Mouse (Mus musculus): Measurements from ENCODE around the gene 5730596B20Rik. TPM values are rescaled to one million over a fixed set of nuclear protein-coding genes. Genes with fewer than 3 reads are reported as not detected.

The 5730596B20Rik gene
- total RNA-seq, 2 experiments from 2014 or later, result not detected

DNA sequence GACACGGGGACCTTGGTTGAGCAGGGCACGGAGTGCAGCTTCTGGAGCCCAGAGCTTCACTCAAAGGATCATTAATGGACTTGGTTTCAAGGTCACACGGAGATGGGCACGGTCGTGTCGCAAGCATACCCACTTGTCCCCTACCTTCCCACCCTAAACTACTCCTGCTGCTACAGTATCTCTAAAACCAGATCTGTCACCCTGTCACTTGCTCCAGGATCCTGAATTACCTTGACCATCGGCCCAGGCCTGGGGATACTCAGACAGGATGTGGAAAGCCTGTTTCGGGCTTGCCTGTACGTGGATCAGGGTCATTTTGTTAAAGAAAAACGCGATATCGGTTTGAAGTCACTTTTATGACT is 32.4 kb downstream of the 5730596B20Rik start:
- ATAC-seq (replicated peaks; ENCODE audit: poor library complexity), result no peak

DNA sequence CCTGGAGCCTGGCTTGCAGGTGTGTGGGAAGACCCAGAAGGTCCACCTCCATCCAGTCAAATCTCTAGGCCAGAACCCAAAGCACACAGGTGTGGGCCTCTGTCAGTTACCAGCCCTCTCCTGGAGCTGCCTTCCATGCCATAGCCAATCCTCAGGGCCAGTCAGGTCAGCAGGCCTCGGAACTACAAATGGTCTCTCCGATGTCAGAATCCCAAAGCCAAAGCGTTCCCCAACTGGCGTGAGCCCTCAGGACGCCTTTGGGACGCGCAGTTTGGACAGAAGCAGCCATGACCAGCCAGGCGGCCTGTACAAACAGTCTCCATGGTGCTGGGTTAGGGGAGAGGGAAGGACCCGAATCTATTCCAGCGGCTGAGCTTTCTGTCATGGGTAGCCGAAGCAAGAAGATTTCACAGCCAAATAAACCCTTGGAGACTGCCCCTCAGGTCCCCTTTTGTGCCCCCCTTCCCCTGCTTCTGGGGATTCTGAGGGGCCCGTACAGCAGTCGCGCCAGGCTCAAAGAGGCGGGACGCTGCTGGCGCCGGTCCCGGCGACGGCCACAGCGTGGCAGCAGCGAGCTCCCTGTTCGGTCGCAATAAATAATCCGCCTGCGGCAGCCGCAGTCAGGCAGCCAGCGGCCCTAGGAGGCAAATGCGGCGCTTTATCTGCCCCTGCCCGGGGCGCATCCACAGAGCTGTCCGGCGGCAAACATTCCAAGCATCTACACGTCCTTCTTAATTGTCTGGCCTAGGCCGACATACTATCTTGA is 34.1 kb downstream of the 5730596B20Rik start:
- ATAC-seq (replicated peaks; ENCODE audit: poor library complexity), result peak; percentile 86

DNA sequence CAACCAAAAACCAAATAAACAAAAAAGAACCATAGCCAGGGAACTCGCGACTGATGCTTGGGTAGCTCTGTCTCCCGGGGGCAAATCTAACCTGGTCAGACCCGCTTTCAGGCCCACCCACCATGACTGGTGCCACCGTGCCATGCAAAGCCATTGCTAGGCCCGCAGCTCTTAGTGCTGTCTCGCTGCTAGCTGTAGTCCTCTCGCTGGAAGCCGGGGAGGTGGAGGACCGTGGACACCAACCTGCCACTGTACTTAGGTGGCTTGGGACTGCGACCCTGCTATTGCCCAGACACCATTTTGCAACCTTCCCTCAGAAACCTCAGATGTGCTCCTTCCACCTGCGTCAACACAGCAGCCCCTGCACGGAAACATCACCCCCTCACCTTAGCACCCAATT is 34.7 kb downstream of the 5730596B20Rik start:
- no peak for ATAC-seq (replicated peaks; ENCODE audit: poor library complexity)

DNA sequence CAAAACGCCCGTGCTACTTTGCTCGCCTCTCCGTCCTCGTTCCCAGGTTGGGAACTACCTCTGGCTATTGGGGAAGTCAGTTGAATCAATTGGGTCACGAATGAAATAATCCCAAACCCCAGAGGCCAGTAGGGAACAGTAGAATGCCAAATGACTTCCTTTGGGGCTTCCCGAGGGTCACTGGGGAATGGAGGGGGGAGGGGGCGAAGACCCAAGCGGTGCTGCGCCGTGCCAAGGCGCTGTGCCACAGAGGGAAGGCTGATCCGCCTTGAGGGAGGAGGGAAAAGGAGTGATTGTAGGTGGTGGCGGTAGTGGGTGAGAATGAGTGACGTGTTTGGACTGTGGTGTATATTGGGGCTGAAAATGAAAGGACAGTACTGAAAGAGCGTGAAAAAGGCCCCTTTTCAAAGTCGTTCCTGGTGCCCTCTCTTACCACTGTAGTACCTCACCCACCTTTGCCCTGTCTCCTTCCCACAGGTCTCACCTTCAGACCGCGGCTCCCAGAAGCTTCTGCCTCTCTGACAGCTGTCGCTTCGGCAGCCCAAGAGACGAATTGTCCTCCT is 35.3 kb downstream of the 5730596B20Rik start:
- peak; percentile 24 for ATAC-seq (replicated peaks; ENCODE audit: poor library complexity)

DNA sequence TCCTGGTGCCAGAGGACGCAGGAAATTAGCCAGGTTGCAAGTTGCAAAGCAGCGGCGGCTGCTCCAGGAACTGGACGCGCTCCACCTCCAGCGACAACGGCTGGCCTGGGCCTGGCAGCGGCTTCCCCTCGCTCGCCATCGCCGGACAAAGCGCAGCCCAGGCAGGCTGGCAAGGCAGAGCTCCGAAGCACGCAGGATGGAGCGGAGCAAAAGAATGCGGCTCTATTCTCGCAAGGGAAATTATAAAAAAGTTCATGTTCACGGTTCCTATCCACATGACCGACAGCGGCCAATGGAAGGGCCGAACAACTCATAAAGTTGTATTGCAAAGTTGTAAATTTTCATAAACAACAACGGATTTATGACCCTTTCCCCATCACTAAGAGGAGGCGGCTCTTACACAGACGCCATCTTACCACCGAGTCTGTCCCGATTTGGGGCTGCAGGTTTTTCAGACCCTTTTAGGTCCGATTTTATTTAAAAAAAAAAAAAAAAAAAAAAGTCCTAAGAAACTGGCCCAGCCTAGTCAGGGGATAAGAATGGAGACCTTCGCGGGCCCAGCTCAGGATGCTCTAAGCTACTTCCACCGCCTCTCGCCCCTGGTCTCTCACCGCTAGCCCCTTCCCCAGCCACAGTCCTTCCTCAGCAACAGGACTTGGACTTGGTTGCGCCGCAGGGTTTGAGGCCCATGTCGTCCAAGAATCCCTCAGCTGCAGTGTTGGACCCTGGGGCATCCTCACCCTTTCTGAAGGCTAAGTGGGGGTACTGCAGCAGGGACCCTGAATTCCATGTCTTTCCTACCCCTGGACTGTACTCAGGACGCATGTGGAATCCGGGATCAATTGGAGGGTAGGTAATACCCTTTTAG is 36.1 kb downstream of the 5730596B20Rik start, which contains the start of the genes Hoxa3 and Gm28308:
Gene Hoxa3, minus strand, starts transcription at position 218 of the 868 bp plus-strand sequence.
Gene Gm28308, minus strand, starts transcription at position 221 of the 868 bp plus-strand sequence.
- peak; percentile 7; the same call in 1 of the 2 replicates for ATAC-seq (replicated peaks; ENCODE audit: poor library complexity)

DNA sequence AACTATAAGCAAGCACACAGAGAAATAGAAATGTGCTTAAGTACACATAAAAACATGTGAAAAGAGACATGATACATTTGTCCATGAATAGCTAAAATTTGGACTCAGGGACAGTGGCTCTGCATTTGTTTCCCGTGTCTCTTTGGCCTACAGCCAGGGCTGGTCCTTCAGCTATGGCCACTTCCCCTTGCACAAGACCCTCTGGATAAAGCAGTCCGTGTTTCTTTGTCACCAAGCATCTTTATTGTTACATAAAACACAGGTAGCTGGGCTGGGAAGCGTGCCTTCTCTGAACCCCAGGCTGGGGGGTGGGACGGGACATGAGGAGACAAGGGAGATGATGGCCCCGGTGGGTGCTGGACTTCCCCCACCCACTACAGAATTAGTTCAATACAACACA is 37.0 kb downstream of the 5730596B20Rik start:
- ATAC-seq (replicated peaks; ENCODE audit: poor library complexity), result no peak

DNA sequence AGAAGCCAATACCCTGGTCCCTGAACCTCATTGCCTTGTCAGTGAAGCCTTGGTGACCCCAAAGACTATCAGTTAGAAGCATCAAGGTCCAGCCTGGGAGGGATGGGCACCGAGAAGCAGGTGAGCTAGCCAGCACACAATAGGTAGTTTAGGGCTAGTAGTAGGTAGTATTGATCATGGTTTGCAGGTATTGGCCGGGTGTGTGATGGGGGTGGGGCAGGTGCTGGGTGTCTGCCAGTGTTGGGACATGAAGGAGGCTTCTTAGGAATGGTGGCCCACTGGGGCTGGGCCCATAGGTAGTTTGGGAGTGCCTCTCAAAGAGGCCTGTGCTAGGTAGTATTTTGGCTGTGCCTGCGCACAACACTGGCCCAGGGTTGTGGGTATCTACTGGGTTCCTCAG is 37.8 kb downstream of the 5730596B20Rik start:
- ATAC-seq (replicated peaks; ENCODE audit: poor library complexity), result no peak

DNA sequence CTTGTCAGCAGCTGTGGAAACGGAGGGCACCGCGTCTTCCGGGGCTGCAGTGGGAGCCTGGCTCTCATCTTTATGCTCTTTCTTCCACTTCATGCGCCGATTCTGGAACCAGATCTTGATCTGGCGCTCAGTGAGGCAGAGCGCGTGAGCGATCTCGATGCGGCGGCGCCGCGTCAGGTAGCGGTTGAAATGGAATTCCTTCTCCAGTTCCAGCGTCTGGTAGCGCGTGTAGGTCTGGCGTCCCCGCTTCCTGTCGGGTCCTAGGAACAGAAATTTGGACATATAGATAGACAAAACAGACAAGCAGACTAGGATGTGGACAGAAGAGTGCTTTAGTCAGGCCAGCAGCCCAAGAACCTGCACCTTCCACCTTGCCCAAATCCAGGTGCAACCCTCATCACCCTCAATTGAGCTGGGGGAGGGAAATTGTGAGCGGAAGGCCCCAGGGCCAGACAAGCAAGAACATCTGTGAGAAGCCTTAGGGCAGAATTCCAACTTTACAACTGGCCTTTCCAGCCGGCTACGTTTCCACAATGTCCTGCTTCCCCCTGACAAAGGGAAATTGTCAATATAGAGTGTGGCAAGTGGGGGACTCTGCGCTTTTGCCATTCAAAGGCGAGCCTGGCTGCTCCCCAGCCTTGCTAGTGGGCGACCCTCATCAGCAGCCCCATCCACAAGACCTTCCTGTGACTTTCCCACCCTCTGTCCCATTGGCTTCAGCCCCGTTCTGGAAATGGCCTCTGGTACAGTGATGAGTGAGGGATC is 38.7 kb downstream of the 5730596B20Rik start:
- ATAC-seq (replicated peaks; ENCODE audit: poor library complexity), result no peak

DNA sequence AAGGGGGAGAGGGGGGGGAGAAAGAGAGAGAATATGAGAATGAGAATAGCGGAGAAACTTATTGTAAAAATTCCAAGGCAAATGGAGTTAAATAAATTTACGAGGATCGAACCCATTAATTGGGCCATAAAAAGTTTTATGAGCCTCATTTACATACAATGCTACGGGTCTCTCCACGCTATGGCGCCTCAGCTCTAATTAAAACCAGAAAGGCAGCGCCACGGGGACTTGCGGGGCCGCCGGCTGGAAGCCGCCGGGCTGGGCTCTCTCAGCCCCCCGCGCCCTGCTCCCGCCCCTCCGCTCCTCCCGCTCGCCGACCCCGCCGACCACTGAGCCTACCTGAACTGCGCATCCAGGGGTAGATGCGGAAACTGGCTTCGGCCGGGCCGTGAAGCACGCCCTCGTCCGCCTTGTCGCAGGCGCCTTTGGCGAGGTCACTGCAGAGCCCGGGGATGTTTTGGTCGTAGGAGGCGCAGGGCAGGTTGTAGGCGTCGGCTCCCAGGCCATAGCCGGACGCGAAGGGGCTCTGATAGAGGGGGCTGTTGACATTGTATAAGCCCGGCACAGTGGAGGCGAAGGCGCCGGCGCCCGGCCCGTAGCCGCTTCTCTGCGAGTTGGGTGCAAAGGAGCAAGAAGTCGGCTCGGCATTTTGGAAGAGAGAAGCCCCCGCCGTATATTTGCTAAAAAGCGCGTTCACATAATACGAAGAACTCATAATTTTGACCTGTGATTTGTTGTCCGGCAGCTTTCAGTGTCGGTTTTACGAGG is 39.6 kb downstream of the 5730596B20Rik start:
- no peak for ATAC-seq (replicated peaks; ENCODE audit: poor library complexity)

DNA sequence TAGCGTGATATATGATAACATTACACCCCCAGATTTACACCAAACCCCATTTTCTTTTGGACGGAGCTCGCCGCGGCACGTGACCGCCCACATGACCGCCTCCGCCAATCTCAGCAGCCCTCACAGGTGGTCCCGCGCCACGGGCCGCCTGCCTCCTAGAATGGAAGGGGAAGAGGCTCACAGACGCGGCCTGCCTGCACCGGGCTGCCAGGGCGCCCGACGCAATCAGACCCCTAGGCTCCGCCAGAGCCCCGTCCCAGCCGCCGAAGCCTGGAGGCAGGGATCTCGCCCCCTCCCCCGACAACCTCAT is 40.1 kb downstream of the 5730596B20Rik start:
- peak; percentile 25 for ATAC-seq (replicated peaks; ENCODE audit: poor library complexity)

DNA sequence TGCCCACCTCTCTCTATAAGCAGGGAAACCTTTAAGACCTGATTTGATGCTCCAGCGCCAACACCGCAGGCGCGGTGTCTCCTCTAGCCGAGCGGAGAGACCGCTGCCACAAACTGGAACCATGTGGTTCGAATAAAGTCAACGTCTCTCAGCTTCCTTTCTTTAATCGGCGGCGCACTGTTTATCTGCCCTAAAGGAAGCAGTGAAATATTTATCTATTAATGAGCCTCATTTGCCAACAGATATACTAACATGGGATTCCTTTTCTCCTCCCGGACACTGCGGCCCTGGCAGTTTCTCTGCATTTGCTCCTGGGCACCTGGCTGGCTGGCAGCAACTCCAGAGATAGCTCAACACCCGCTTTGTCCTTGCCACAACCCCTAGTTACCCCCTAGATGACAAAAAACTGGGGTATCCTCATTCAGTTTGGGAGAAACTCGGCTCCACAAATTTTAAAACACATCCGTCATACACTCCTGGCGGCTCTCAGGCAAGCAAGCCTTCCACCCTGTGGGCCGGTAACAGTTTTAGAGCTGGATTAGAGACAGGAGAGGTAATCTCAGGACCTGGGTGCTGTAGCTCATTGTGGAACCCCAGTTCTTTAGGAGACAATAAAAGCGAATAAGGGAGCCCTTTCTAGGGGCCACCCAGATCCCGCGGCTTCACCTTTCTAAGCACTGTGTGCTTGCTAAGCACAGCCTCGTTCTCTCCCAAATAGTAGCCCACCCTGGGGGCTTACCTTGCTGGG is 40.8 kb downstream of the 5730596B20Rik start:
- ATAC-seq (replicated peaks; ENCODE audit: poor library complexity), result no peak

DNA sequence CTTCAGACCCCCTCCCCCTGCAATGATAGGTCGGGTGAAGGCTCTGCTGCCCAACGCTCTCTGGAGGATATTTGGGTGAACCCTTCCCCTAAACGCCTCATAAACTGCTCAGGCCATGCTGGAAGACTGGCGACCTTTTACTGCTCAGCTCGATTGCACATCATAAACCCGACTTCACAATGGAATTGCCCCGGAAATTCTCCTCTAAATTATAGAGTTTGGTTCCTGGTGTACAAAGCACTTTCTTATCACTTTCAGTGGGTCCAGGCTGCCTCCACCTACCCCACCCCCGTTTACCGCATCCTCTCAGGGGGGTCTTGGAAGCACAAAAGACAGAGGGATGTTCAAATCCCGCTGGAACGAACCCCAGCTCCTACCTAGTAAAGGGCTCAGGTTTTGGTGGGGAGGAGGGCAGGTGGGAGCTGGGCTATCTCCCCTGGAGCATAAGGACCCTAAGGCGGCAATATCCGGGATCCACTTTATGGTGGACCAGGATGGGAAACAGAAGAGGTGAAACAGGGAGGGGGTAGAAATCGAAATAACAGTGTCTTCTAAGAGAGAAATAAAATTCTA is 41.4 kb downstream of the 5730596B20Rik start:
- ATAC-seq (replicated peaks; ENCODE audit: poor library complexity), result no peak

DNA sequence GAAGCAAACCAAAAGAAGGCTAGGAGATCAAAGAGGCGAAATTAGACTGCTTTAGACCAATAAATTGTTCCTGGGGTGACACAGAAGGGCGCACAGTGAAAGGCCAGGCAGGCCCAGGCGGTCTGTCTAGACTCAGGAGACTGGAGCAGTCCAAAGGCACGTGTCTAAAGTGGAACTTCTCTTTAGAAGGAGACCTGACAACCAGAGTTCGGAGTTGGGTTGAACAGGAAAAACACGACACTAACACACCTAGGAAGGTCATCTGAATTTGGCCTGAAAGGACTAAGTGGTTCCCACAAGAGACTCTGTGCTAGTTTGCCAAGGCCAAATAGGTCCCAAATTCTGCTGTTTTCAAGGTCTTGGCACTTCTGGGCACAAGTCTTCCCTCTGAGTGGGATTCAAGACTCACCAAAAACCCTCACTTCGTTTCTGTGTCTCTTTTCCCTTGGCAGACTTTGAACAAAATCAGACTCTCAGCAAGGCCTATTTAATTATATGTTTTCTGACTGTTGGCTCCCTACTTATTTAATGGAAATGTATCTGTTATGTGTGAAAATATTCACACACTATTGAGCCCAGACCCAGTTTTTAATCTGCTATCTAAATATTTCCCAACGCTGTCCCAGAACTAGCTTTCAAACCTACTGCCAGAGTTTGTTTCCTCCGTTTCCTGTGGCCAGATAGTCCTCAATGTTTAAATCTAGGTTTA is 42.1 kb downstream of the 5730596B20Rik start:
- no peak for ATAC-seq (replicated peaks; ENCODE audit: poor library complexity)

DNA sequence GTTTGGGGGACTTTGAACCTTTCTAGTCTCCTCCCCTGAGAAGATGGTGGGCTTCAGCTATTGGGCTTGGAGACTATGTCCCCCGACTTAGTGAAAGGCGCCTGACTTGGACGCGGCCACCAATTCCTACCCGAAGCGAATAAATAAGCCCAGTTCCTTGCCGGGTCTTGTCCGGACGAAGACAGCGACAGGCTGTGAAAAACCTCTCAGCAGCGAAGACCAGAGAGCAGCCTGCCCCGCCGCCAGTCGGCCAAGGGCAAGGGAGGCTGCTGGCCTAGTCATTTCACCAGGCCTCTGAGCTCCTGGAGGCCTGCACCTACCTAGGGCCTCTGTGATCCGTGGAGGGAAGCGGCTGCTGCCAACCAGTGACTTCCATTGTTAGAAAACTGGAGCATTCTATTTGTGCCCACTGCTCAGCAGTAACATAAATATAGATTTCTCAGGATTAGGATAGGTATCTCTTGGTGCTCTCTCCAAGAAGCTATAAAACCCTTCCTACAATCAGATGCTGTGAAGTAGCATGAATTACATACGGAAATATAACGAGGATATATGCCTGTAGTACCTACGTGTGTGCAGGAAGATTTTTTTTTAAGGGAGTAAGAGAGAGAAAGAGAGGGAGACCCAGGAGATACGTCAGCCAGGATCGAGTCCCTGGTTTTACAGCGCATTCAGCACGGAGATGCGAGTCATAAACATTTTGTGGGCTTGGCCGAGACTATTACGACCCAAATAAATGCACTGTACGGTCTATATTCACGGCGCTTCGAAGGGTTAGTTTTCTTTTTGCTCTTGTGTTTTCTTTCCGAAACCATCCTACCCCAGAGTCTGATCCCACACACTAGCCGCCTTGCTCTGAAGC is 42.9 kb downstream of the 5730596B20Rik start:
- ATAC-seq (replicated peaks; ENCODE audit: poor library complexity), result 0 out of 2 replicates have a peak, but pooled peaks have one; percentile 5

DNA sequence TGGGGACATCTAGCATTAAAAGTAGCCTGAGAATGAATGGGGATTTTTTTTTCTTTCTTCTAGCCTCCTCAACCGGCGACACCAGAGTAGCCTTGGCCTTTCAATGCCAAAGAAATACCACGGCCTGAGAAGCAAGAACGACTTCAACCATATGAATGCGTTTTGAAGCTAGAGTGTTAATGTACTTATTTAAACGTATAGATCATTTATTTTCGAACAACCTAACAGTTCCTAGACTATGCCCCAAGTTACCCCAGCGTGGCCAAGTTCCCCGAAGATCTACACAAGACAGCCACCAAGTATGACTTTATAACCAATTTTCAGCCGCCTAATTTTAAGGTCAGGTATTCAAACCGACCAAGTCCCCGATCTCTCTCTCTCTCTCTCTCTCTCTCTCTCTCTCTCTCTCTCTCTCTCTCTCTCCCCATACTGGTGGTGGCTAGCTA is 43.6 kb downstream of the 5730596B20Rik start:
- no peak for ATAC-seq (replicated peaks; ENCODE audit: poor library complexity)

DNA sequence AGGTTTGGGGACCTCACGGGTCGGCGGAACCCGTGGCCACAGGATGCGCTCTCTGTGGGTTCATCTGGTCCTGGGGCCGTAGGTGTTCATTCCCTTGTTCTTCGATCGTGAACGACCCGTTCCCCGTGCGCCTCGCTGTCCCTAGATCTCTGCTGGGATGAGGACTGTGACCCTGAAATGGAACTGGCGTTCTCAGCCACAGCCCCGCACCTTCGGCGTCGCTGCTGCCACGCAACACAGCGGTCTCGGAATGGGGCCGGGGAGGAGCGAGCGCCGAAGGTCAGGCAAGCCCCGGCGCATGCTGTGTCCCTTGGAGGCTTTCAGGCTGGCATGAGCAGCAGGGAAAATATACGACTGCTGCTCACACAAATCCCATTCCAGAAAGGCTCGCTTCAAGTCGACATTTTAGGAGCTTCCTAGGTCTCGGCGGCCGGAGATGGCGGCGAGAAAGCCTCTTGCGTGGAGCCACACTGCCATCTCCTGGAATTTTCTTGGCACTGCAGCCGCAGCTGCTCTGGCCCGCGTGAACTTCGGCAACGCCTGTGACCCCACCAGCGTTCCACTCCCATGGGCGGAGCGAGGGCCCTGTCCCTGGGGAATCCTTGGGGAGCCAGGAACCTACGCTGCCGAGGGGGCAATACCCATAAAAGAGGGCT is 44.2 kb downstream of the 5730596B20Rik start, which contains the start of gene Hoxa7:
Gene Hoxa7, minus strand, starts transcription at position 518 of the 656 bp plus-strand sequence.
- ATAC-seq (replicated peaks; ENCODE audit: poor library complexity), result peak; percentile 70
